Mouse (Mus musculus): ENCODE results near the gene Spcs1. TPM values are rescaled to one million over a fixed set of nuclear protein-coding genes. Genes with fewer than 3 reads are reported as not detected.
A peak's percentile ranks its signal among the peaks of the same experiment; 100 is the strongest.

Spcs1 gene
- total and polyA plus RNA-seq, 3 experiments: 188 to 419 (median 208) TPM

DNA sequence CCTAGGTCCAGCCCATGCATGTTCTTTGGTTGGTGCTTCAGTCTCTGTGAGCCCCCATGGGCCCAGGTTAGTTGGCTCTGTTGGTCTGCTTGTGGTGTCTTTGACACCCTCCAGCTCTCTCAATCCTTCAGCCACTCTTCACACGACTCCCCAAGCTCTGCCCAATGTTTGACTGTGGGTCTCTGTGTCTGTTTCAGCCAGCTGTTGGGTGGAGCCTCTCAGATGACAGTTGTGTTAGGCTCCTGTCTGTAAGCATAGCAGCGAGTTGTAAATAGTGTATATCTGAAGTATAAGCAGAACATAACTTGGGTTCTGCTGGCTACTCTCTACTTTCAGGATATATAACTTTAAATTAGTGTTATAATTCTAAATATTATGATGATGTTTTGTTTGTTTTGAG is 43.0 kb downstream of the Spcs1 start:
- Histone ChIP-seq H3K36me3 (ENCODE audit: control insufficient read depth in 1 of 2, insufficient read depth in 2 of 2, low read length in 2 of 2) (no peaks in the 10 kb centered on the region), H3K27me3 (ENCODE audit: control insufficient read depth in 1 of 2, insufficient read depth in 2 of 2, low read length in 2 of 2) (no peaks in the 10 kb centered on the region), H3K9ac (ENCODE audit: control insufficient read depth, low read depth, low read length, poor library complexity, severe bottlenecking) (no peak overlapping the region), H3K9me3 (replicated peaks; ENCODE audit: insufficient read depth, low read length) (no peaks in the 10 kb centered on the region), H3K79me2 (ENCODE audit: control insufficient read depth, insufficient read depth, low read length, poor library complexity) (no peaks in the 10 kb centered on the region), H3K27ac (ENCODE audit: control insufficient read depth, low read depth, low read length) (no peak overlapping the region), H3K4me1 (ENCODE audit: control insufficient read depth in 1 of 2, insufficient read depth in 2 of 2, low read length in 2 of 2) (no peaks in the 10 kb centered on the region), H3K4me3 (ENCODE audit: control insufficient read depth in 1 of 2, insufficient read depth in 1 of 2, low read depth in 2 of 2, low read length in 2 of 2) (no peak overlapping the region)
- TF ChIP-seq ZKSCAN1 (IDR thresholded peaks at IDR 0.05; ENCODE audit: low read depth, low read length) (no peak), EP300 (IDR thresholded peaks at IDR 0.05; ENCODE audit: low read depth in 1 of 2, low read length in 2 of 2) (no peak), TAL1 (IDR thresholded peaks at IDR 0.05; ENCODE audit: low read length) (no peak), SIN3A (IDR thresholded peaks at IDR 0.05; ENCODE audit: low read length) (no peak), CTCF (IDR thresholded peaks at IDR 0.05 in 2 of 3, conservative IDR thresholded peaks at IDR 0.05 in 1 of 3; ENCODE audit: control insufficient read depth in 1 of 3, insufficient read depth in 1 of 3, low read depth in 2 of 3, low read length in 3 of 3, poor library complexity in 1 of 3, severe bottlenecking in 1 of 3) (no peak), ZC3H11A (IDR thresholded peaks at IDR 0.05; ENCODE audit: low read depth, low read length) (no peak), HCFC1 (IDR thresholded peaks at IDR 0.05; ENCODE audit: low read depth, low read length) (no peak), ZNF384 (IDR thresholded peaks at IDR 0.05; ENCODE audit: low read depth, low read length) (no peak), JUND (IDR thresholded peaks at IDR 0.05; ENCODE audit: low read depth, low read length) (no peak), MAX (IDR thresholded peaks at IDR 0.05; ENCODE audit: low read length) (no peak), MYB (IDR thresholded peaks at IDR 0.05; ENCODE audit: low read depth, low read length) (no peak), ELF1 (IDR thresholded peaks at IDR 0.05; ENCODE audit: low read depth, low read length) (no peak), ZMIZ1 (IDR thresholded peaks at IDR 0.05; ENCODE audit: low read depth, low read length) (no peak), MYC (IDR thresholded peaks at IDR 0.05; ENCODE audit: low read depth, low read length) (no peak), BHLHE40 (IDR thresholded peaks at IDR 0.05; ENCODE audit: borderline replicate concordance, low read depth, low read length) (no peak), KAT2A (conservative IDR thresholded peaks at IDR 0.05; ENCODE audit: low read depth, low read length) (no peak), E2F4 (IDR thresholded peaks at IDR 0.05; ENCODE audit: borderline replicate concordance, low read depth, low read length) (no peak), CHD2 (IDR thresholded peaks at IDR 0.05; ENCODE audit: low read length) (no peak), GATA1 (IDR thresholded peaks at IDR 0.05; ENCODE audit: low read depth, low read length) (no peak)
- DNase-seq (ENCODE audit: low read depth, low spot score): no peak

DNA sequence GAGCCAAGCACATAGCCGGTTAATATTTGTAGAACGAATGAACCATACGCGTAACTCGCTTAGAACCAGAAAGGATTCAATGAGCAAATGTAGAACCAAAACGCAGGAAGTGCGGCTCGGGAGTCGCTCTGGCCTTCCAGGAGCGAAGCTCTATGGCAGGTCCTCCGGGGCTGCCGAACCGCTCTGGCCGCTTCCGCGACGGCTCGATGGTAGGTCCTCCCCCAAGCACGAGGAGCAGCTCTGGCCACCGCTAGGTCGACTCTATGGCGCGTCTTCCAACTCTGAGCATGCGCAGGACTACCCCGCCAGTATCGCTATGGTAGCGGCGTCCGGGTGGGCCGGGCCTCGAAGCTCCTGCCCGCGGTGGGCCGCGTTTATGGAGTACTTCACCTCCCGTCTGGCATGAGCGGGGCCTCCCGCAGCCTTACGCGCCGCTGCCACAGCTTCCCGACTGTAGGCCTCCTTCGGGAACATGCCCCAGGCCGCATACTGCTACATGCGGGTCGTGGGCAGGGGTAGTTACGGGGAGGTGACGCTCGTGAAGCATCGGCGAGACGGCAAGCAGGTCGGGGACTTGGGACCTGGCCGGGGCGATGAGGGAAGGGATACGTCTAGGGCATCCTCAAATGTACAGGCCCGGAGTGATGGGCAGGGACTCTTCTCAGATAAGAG is 50.2 kb downstream of the Spcs1 start, which contains the start of gene Nek4:
TSS of gene Nek4 (plus strand) at position 224 of the 672 bp plus-strand sequence.
- Histone ChIP-seq H3K4me1 (ENCODE audit: control insufficient read depth in 1 of 2, insufficient read depth in 2 of 2, low read length in 2 of 2) (peaks cover 0 to 3% of the 10 kb centered on the region in 2 experiments; a peak in 3 of 4 replicates), H3K36me3 (ENCODE audit: control insufficient read depth in 1 of 2, insufficient read depth in 2 of 2, low read length in 2 of 2) (0 out of 4 replicates have a peak, but pooled peaks cover 0 to 2% of the 10 kb centered on the region in 2 experiments), H3K9me3 (replicated peaks; ENCODE audit: insufficient read depth, low read length) (no peaks in the 10 kb centered on the region), H3K27ac (ENCODE audit: control insufficient read depth, low read depth, low read length) (peak within 1 kb of the TSS; percentile 86), H3K9ac (ENCODE audit: control insufficient read depth, low read depth, low read length, poor library complexity, severe bottlenecking) (peak within 1 kb of the TSS; percentile 81), H3K27me3 (ENCODE audit: control insufficient read depth in 1 of 2, insufficient read depth in 2 of 2, low read length in 2 of 2) (no peaks in the 10 kb centered on the region), H3K4me3 (ENCODE audit: control insufficient read depth in 1 of 2, insufficient read depth in 1 of 2, low read depth in 2 of 2, low read length in 2 of 2) (peak within 1 kb of the TSS; percentile 75 to 85), H3K79me2 (ENCODE audit: control insufficient read depth, insufficient read depth, low read length, poor library complexity) (no peaks in the 10 kb centered on the region; the same call in 1 of the 2 replicates)
- DNase-seq (ENCODE audit: low read depth, low spot score): peak; percentile 98
- TF ChIP-seq NELFE (IDR thresholded peaks at IDR 0.05; ENCODE audit: low read depth, low read length) (peak; percentile 97), MEF2A (IDR thresholded peaks at IDR 0.05; ENCODE audit: extremely low read depth, insufficient replicate concordance, low read depth, low read length, poor library complexity, severe bottlenecking) (0 out of 2 replicates have a peak, but pooled peaks have one; percentile 5), ZC3H11A (IDR thresholded peaks at IDR 0.05; ENCODE audit: low read depth, low read length) (no peak), UBTF (IDR thresholded peaks at IDR 0.05; ENCODE audit: borderline replicate concordance, insufficient read depth, low read depth, low read length) (no peak), CHD2 (IDR thresholded peaks at IDR 0.05; ENCODE audit: low read length) (no peak), MYC (IDR thresholded peaks at IDR 0.05; ENCODE audit: low read depth, low read length) (peak; percentile 96), ETS1 (IDR thresholded peaks at IDR 0.05; ENCODE audit: low read depth, low read length) (peak; percentile 61), POLR2A (IDR thresholded peaks at IDR 0.05; ENCODE audit: control insufficient read depth in 1 of 2, insufficient read depth in 1 of 2, low read depth in 1 of 2, low read length in 2 of 2, poor library complexity in 1 of 2) (peak; percentile 53 to 90; a peak in 3 of 4 replicates), TBP (IDR thresholded peaks at IDR 0.05; ENCODE audit: low read depth, low read length) (peak; percentile 90), ELF1 (IDR thresholded peaks at IDR 0.05; ENCODE audit: low read depth, low read length) (peak; percentile 94), GABPA (IDR thresholded peaks at IDR 0.05; ENCODE audit: low read depth, low read length) (peak; percentile 87; the same call in 1 of the 2 replicates), CHD1 (IDR thresholded peaks at IDR 0.05; ENCODE audit: low read depth, low read length) (no peak), CTCF (IDR thresholded peaks at IDR 0.05 in 2 of 3, conservative IDR thresholded peaks at IDR 0.05 in 1 of 3; ENCODE audit: control insufficient read depth in 1 of 3, insufficient read depth in 1 of 3, low read depth in 2 of 3, low read length in 3 of 3, poor library complexity in 1 of 3, severe bottlenecking in 1 of 3) (0 out of 6 replicates have a peak, but pooled peaks of 1 of the 3 experiments have one; percentile 3), TCF12 (IDR thresholded peaks at IDR 0.05; ENCODE audit: low read depth, low read length) (peak; percentile 80), ZKSCAN1 (IDR thresholded peaks at IDR 0.05; ENCODE audit: low read depth, low read length) (no peak), GATA1 (IDR thresholded peaks at IDR 0.05; ENCODE audit: low read depth, low read length) (peak; percentile 37), HCFC1 (IDR thresholded peaks at IDR 0.05; ENCODE audit: low read depth, low read length) (peak; percentile 95), TAL1 (IDR thresholded peaks at IDR 0.05; ENCODE audit: low read length) (no peak), RCOR1 (IDR thresholded peaks at IDR 0.05; ENCODE audit: low read depth, low read length) (no peak)
